Mouse (Mus musculus) monocyte, adult 5-6 weeks (primary cell): ENCODE results near the gene Tagln2. TPM values are rescaled to one million over a fixed set of nuclear protein-coding genes. Genes with fewer than 3 reads are reported as not detected.

ENCODE experiments used
- ATAC-seq: fragments of 153-309, 156-312 bp; replicated peaks from 2 replicates; pipeline ENCODE4 v1.8.0; 2017; ENCODE audit warnings: mild to moderate bottlenecking; ENCODE audit not compliant: low TSS enrichment, insufficient number of reproducible peaks, severe bottlenecking, poor library complexity, low FRiP score
- total RNA-seq: library from RNA; stranded (forward); fragments of 200-1000, 200-491, 200-594 nt; gene quantifications from 3 replicates; pipeline ENCODE4 v1.2.3, GENCODE M21; 2017

Gene Tagln2
- total RNA-seq, 1 experiment from 2014 or later, result 202 TPM

DNA sequence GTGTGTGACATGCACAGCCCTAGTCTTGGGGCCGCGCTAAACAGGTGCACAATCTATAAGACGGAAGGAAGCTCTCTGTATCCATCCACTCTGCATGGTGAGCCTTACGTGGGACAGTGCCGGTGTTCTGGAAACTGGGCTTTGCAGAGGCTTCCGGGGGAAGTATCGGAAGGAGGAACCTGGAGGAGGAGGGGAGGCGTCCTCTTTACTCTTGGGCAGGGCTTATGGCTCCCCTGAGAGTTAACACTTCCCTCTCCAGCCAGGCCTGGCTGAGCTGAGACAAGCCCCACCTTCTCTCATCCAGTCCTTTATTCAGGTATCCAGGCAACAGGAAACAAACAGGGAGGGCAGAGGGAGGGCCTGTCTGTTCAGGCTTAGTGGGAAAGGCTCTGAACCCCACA, 50.7 kb downstream of the Tagln2 start:
- ATAC-seq, result peak; percentile 85

DNA sequence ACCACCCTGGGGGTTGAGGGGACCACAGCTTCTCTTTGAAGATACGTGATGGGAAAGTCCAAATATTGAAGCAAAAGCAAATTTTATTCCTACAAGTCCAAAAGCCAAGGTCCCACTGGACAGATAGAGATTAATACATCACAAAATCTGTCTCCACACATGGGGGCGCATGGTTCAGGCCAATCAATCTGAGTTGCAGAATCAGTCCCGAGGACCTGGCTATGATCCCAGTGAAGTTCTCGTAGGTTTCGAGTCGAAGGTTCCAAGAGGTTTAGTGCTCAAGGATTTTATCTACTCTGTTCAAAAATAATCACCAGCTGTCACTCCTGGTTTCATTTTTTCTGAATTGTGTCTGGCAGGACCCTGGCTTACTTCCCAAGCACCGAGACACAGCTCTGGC, 51.2 kb downstream of the Tagln2 start:
- no peak for ATAC-seq

GRCm38 (mm10) chr1:172552623-172553022, 52.8 kb downstream of the Tagln2 start:
- ATAC-seq, result no peak

- no peak for ATAC-seq
Measured at GRCm38 (mm10) chr1:172555638-172556037, 55.8 kb downstream of the Tagln2 start, which contains the start of gene Vsig8. Gene Vsig8, plus strand, starts transcription at chr1:172555938.

Other genes starting within 250 kb of the Tagln2 start
- 0.43 TPM in 1 of 3 replicates, not detected in the others for gene Atp1a4, start 241.6 kb upstream of the Tagln2 start, total RNA-seq
- gene Igsf8, start 238.4 kb upstream of the Tagln2 start, total RNA-seq, result 13.0 to 18.8 TPM (median 16.7 TPM) in 3 replicates
- not detected in 3 replicates for gene Atp1a2, start 202.0 kb upstream of the Tagln2 start, total RNA-seq
- gene Kcnj9, start 170.7 kb upstream of the Tagln2 start, total RNA-seq, result 0.29 TPM in 1 of 3 replicates, not detected in the others
- gene Kcnj10, start 158.8 kb upstream of the Tagln2 start, total RNA-seq, result not detected in 3 replicates
- gene Pigm, start 123.5 kb upstream of the Tagln2 start, total RNA-seq, result 17.5 to 26.9 TPM (median 23.7 TPM) in 3 replicates
- 17.0 to 25.6 TPM (median 21.4 TPM) in 3 replicates for gene Slamf9, start 24.7 kb upstream of the Tagln2 start, total RNA-seq
- 1.1 to 6.0 TPM (median 1.2 TPM) in 3 replicates for gene Igsf9, start 18.3 kb upstream of the Tagln2 start, total RNA-seq
- gene Cfap45, start 20.8 kb downstream of the Tagln2 start, total RNA-seq, result 7.5 TPM in 1 of 3 replicates, not detected in the others
- not detected in 3 replicates for gene Vsig8, start 55.9 kb downstream of the Tagln2 start, total RNA-seq
- 7.9 to 15.4 TPM (median 10.1 TPM) in 3 replicates for gene Slamf8, start 90.5 kb downstream of the Tagln2 start, total RNA-seq
- gene Fcrl6, start 102.5 kb downstream of the Tagln2 start, total RNA-seq, result 0.96 to 5.5 TPM in 2 of 3 replicates, not detected in the other
- 0.57 to 2.2 TPM in 2 of 3 replicates, not detected in the other for gene Dusp23, start 132.9 kb downstream of the Tagln2 start, total RNA-seq
- not detected in 3 replicates for gene Crp, start 198.0 kb downstream of the Tagln2 start, total RNA-seq